8 mouse cellular contexts compared by ENCODE assay signal in the genomic region with DNA sequence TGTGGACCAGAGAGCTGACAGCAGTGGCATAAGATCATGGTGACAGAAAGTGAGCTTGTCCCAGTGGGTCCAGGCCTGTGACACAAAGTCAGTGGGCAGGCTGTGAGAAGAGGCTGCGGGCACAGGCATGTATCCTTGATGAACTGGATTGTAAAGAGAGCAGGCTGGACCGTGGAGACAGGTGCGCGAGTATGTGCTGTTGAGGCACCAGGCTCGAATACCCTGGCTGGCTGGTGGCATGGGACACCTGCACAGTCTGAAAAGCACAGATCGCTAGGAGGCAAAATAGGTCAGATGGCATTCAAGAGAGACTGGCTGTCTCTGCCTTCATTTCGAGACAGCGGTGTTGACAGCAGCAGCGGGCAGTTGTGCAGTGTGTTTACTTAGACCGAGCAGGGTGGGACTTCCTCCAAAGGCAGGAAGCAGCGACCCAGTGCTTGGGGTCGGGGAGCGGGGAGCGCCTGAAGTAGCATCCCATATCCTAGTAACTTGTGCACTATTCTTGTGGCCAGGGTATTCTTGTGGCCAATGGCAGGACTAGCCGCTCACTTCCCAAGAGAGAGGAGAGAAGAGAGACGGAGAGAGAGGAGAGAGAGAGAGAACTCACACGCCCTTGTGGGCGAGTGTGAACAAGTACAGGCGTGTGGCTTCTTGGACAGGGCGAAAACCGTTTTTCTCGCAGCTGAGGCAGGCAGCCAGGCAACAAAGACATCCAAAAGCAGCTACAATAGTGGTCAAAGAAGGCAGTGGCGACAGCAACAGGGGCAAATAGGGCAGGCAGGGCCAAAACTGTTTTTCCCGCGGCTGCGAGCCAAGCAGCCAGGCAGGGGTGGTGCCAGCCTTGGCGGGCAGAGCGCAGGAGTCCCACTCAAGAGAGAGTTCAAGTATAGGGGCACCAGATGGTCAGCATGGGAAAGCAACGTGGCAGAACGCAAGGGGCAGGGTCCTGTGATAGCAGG. TPM values are rescaled to one million over a fixed set of nuclear protein-coding genes. Genes with fewer than 3 reads are reported as not detected.
DNase-seq lines count a peak whose midpoint lies in the region; ATAC-seq and TF ChIP-seq lines count a peak whose summit lies in the region.

No protein-coding gene starts in this region.

- no peaks in the 10 kb centered on the region for H3K27me3 ChIP-seq in forebrain, embryonic 10.5 days (ENCODE audit: poor library complexity, severe bottlenecking)
- no peaks in the 10 kb centered on the region for H3K27me3 ChIP-seq in lung, embryonic 16.5 days (ENCODE audit: control insufficient read depth, insufficient read depth, low read depth, low read length)

- peak overlapping the region; percentile 61 for H3K9ac ChIP-seq in lung, embryonic 16.5 days (ENCODE audit: low read length)

- peak overlapping the region; percentile 69 for H3K4me2 ChIP-seq in lung, embryonic 16.5 days (ENCODE audit: low read depth, low read length)

- no peak for TF ChIP-seq CTCF in brain, embryonic 14.5 days (IDR thresholded peaks at IDR 0.05; ENCODE audit: borderline replicate concordance, extremely low read depth, insufficient read depth, insufficient read length)

- DNase-seq in CD8-positive naive resting alpha-beta T cell, adult 2 months (ENCODE audit: low read depth in 2 of 2, low spot score in 2 of 2): peak; percentile 27 to 30
- DNase-seq in brain, embryonic 14.5 days (ENCODE audit: low read depth): peak; percentile 60
- peak; percentile 52 for DNase-seq in forebrain, embryonic 10.5 days (ENCODE audit: extremely low spot score, low spot score)
- DNase-seq in layer of hippocampus, adult 8-10 months (ENCODE audit: low spot score in 2 of 2): peak; percentile 51
- peak; percentile 70 for DNase-seq in thymus, postnatal 25 days

- peak overlapping the region; percentile 85 for H3K27ac ChIP-seq in forebrain, embryonic 10.5 days
- H3K27ac ChIP-seq in lung, embryonic 16.5 days (ENCODE audit: low read length): no peak overlapping the region

- peak overlapping the region; percentile 59 for H3K4me3 ChIP-seq in forebrain, embryonic 10.5 days
- H3K4me3 ChIP-seq in lung, embryonic 16.5 days (ENCODE audit: low read length): peak overlapping the region; percentile 50

- TF ChIP-seq POLR2A in brain, embryonic 14.5 days (IDR thresholded peaks at IDR 0.05; ENCODE audit: borderline replicate concordance, extremely low read depth, insufficient read depth, insufficient read length, poor library complexity, severe bottlenecking): no peak

- 10% methylated on average over 30 of the region's 30 CpGs for WGBS in forebrain, embryonic 10.5 days
- 3% methylated on average over 30 of the region's 30 CpGs for WGBS in lung, embryonic 16.5 days

- peaks cover 10% of the 10 kb centered on the region for H3K4me1 ChIP-seq in forebrain, embryonic 10.5 days
- H3K4me1 ChIP-seq in lung, embryonic 16.5 days (replicated peaks; ENCODE audit: control insufficient read depth, insufficient read depth, low read length): no peaks in the 10 kb centered on the region

- H3K36me3 ChIP-seq in forebrain, embryonic 10.5 days (replicated peaks): no peaks in the 10 kb centered on the region
- H3K36me3 ChIP-seq in lung, embryonic 16.5 days (ENCODE audit: control insufficient read depth, insufficient read depth, low read length): no peaks in the 10 kb centered on the region

- peak; percentile 90 to 92 for ATAC-seq in hematopoietic stem cell, adult 5-6 weeks (replicated peaks in 1 of 2; ENCODE audit: insufficient read depth in 1 of 2, low FRiP score in 2 of 2, low TSS enrichment in 1 of 2, low read depth in 1 of 2, poor library complexity in 2 of 2, severe bottlenecking in 2 of 2)
- peak; percentile 86 for ATAC-seq in lung, embryonic 16.5 days (ENCODE audit: low read depth)
- ATAC-seq in neutrophil, adult 5-6 weeks (ENCODE audit: extremely low read depth, insufficient number of reproducible peaks, low FRiP score, poor library complexity, severe bottlenecking): peak; percentile 67

- H3K9me3 ChIP-seq in forebrain, embryonic 10.5 days: no peaks in the 10 kb centered on the region
- H3K9me3 ChIP-seq in lung, embryonic 16.5 days (ENCODE audit: control insufficient read depth, low read length): no peaks in the 10 kb centered on the region

RNA-seq across cellular contexts. Expression of gene Slc25a21, which starts 14.4 kb away (rescaled TPM):
- 0.14 TPM in 1 of 2 replicates, not detected in the other for polyA plus RNA-seq in brain, embryonic 14.5 days (2012; rRNA removed)
- polyA plus RNA-seq in forebrain, embryonic 10.5 days (2016; fragmentation: Nextera tagmentation; extraction: Ambion mirVana): 3.9 and 5.1 TPM in 2 replicates
- 3.9 and 8.9 TPM in 2 replicates for total RNA-seq in hematopoietic stem cell, adult 5-6 weeks (2017)
- 1 to 10 TPM in 1 of 4 experiments, under 1 TPM in 3; 0.27 to 1.1 (median 0.42) TPM for total RNA-seq in layer of hippocampus, adult 8-10 months (2022)
- 0.30 and 0.45 TPM in 2 replicates for polyA plus RNA-seq in lung, embryonic 16.5 days (2015; fragmentation: Nextera tagmentation; extraction: Ambion mirVana)
- total RNA-seq in neutrophil, adult 5-6 weeks (2017): not detected in 2 replicates

RNA-seq across cellular contexts. Expression of gene Prps1l3, which starts 18.6 kb away (rescaled TPM):
- 20.8 and 21.6 TPM in 2 replicates for polyA plus RNA-seq in brain, embryonic 14.5 days (2012; rRNA removed)
- polyA plus RNA-seq in forebrain, embryonic 10.5 days (2016; fragmentation: Nextera tagmentation; extraction: Ambion mirVana): 86.1 and 86.6 TPM in 2 replicates
- 93.7 and 111 TPM in 2 replicates for total RNA-seq in hematopoietic stem cell, adult 5-6 weeks (2017)
- total RNA-seq in layer of hippocampus, adult 8-10 months (2022): 10 to 100 TPM; 15.4 to 19.8 (median 18.4) TPM
- 68.2 TPM in 2 replicates for polyA plus RNA-seq in lung, embryonic 16.5 days (2015; fragmentation: Nextera tagmentation; extraction: Ambion mirVana)
- 45.3 and 47.3 TPM in 2 replicates for total RNA-seq in neutrophil, adult 5-6 weeks (2017)

RNA-seq across cellular contexts. Expression of gene Mipol1, which starts 18.6 kb away (rescaled TPM):
- polyA plus RNA-seq in brain, embryonic 14.5 days (2012; rRNA removed): 2.9 TPM in 2 replicates
- 8.2 and 9.4 TPM in 2 replicates for polyA plus RNA-seq in forebrain, embryonic 10.5 days (2016; fragmentation: Nextera tagmentation; extraction: Ambion mirVana)
- 18.7 and 28.4 TPM in 2 replicates for total RNA-seq in hematopoietic stem cell, adult 5-6 weeks (2017)
- total RNA-seq in layer of hippocampus, adult 8-10 months (2022): 1 to 10 TPM; 4.5 to 7.4 (median 6.4) TPM
- polyA plus RNA-seq in lung, embryonic 16.5 days (2015; fragmentation: Nextera tagmentation; extraction: Ambion mirVana): 8.6 and 8.7 TPM in 2 replicates
- total RNA-seq in neutrophil, adult 5-6 weeks (2017): 6.5 and 12.0 TPM in 2 replicates
